ENCODE assay signal across 12 mouse cellular contexts in the genomic region with DNA sequence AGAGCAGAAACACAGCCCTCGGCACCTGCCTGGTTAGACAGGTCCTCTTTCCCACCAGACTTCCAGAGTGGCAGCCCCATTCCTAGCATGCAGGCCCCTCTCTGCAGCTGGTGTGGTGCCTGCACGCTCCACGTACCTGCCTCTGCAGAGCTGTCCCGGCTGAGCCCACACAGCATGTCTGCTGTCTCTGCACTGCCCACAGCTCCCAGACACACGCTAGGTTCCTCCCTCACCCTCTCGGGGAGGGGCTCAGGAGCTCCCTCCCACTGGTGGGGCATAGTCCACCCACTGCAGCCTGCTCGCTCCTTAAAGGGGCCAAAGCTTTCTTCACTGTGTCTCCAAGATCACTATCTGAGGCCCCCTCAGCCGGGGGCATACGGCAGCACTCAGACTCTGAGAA. TPM values are rescaled to one million over a fixed set of nuclear protein-coding genes. Genes with fewer than 3 reads are reported as not detected.
DNase-seq lines count a peak whose midpoint lies in the region; ATAC-seq and TF ChIP-seq lines count a peak whose summit lies in the region.
"Had no signal": no experiment of that assay in that cellular context is flagged by ENCODE, and none has a peak within 500 bp of the region (broad histone marks: within the 10 kb centered on the region; RNA-seq: fewer than 3 reads in every experiment).

No protein-coding gene starts in this region.

- TF ChIP-seq POLR2A in small intestine, adult 2 months (IDR thresholded peaks at IDR 0.05; ENCODE audit: low read depth, low read length): no peak

- no peaks in the 10 kb centered on the region for H3K9me3 ChIP-seq in heart, postnatal 0 days (replicated peaks; ENCODE audit: control insufficient read depth, low read length)
- no peaks in the 10 kb centered on the region for H3K9me3 ChIP-seq in kidney, embryonic 16.5 days (ENCODE audit: low read length)

- 27% methylated on average over 9 of the region's 9 CpGs for WGBS in heart, postnatal 0 days
- 34% methylated on average over 9 of the region's 9 CpGs for WGBS in kidney, embryonic 16.5 days
- WGBS in small intestine, adult 2 months: 24% methylated on average over 9 of the region's 9 CpGs

- peak; percentile 43 to 49 for DNase-seq in left cerebral cortex, adult 2 months (ENCODE audit: extremely low spot score in 1 of 2, low spot score in 2 of 2)
- no peak for DNase-seq in left cerebral cortex, postnatal 4 days
- peak; percentile 38 for DNase-seq in heart, postnatal 0 days (ENCODE audit: low spot score)
- DNase-seq in cerebellum, adult 9-10 months: no peak
- DNase-seq: gastrocnemius, postnatal 36 days; liver; thymus, postnatal 25 days had no signal

- H3K36me3 ChIP-seq in heart, postnatal 0 days (replicated peaks; ENCODE audit: control insufficient read depth, insufficient read depth, low read length): no peaks in the 10 kb centered on the region
- H3K36me3 ChIP-seq in kidney, embryonic 16.5 days (ENCODE audit: insufficient read depth, low read length): no peaks in the 10 kb centered on the region
- H3K36me3 ChIP-seq in small intestine, adult 2 months (ENCODE audit: control insufficient read depth, insufficient read depth, low read length): no peaks in the 10 kb centered on the region

- intact Hi-C loops in left cerebral cortex, adult 2 months (cut with DNase I): no loop called here
- intact Hi-C loops in left cerebral cortex, postnatal 4 days (cut with DNase I): no loop called here

- H3K4me1 ChIP-seq in heart, postnatal 0 days (ENCODE audit: control insufficient read depth, insufficient read depth): peaks cover 38% of the 10 kb centered on the region
- H3K4me1 ChIP-seq in kidney, embryonic 16.5 days (ENCODE audit: insufficient read depth, low read length): peaks cover 10% of the 10 kb centered on the region; the same call in 1 of the 2 replicates
- H3K4me1 ChIP-seq in small intestine, adult 2 months (ENCODE audit: control insufficient read depth, insufficient read depth, insufficient read length, low read length): peaks cover 5% of the 10 kb centered on the region; the same call in 1 of the 2 replicates

- H3K4me3 ChIP-seq in left cerebral cortex, adult 2 months: peak overlapping the region; percentile 17; the same call in 1 of the 2 replicates
- H3K4me3 ChIP-seq in heart, postnatal 0 days (ENCODE audit: low read depth, low read length): peak overlapping the region; percentile 43
- H3K4me3 ChIP-seq in kidney, embryonic 16.5 days (ENCODE audit: low read length): no peak overlapping the region
- peak overlapping the region; percentile 50 for H3K4me3 ChIP-seq in small intestine, adult 2 months (ENCODE audit: low read depth, low read length)

- peak overlapping the region; percentile 61 for H3K4me2 ChIP-seq in heart, postnatal 0 days (ENCODE audit: low read depth, low read length)
- 0 out of 2 replicates have a peak overlapping the region, but pooled peaks have one; percentile 1 for H3K4me2 ChIP-seq in kidney, embryonic 16.5 days (replicated peaks; ENCODE audit: low read depth, low read length)

- H3K27me3 ChIP-seq in heart, postnatal 0 days (ENCODE audit: control insufficient read depth, insufficient read depth, low read length): no peaks in the 10 kb centered on the region
- H3K27me3 ChIP-seq in kidney, embryonic 16.5 days (ENCODE audit: insufficient read depth, low read length): no peaks in the 10 kb centered on the region
- H3K27me3 ChIP-seq in small intestine, adult 2 months (ENCODE audit: control insufficient read depth, insufficient read depth, low read length): no peaks in the 10 kb centered on the region

- peak overlapping the region; percentile 49 for H3K9ac ChIP-seq in heart, postnatal 0 days (replicated peaks; ENCODE audit: low read depth, low read length)
- H3K9ac ChIP-seq in kidney, embryonic 16.5 days (replicated peaks; ENCODE audit: low read length): no peak overlapping the region

- ATAC-seq in heart, postnatal 0 days (ENCODE audit: insufficient read depth, low read depth): peak; percentile 71
- ATAC-seq in kidney, embryonic 16.5 days (ENCODE audit: low FRiP score, low TSS enrichment): peak; percentile 82
- ATAC-seq in erythroid progenitor cell, adult 5-6 weeks (replicated peaks; ENCODE audit: low FRiP score, poor library complexity, severe bottlenecking): no peak
- ATAC-seq: activated CD4-positive, CD25-positive, alpha-beta regulatory T cell, adult 4 months had no signal

- no peak for TF ChIP-seq CTCF in left cerebral cortex, adult 2 months (IDR thresholded peaks at IDR 0.05)
- TF ChIP-seq CTCF in heart, postnatal 0 days (IDR thresholded peaks at IDR 0.05; ENCODE audit: low read depth): no peak
- no peak for TF ChIP-seq CTCF in small intestine, adult 2 months (IDR thresholded peaks at IDR 0.05; ENCODE audit: extremely low read depth, insufficient read length, insufficient replicate concordance, low read depth, low read length)

- no peak overlapping the region for H3K27ac ChIP-seq in left cerebral cortex, adult 2 months
- peak overlapping the region; percentile 64 for H3K27ac ChIP-seq in heart, postnatal 0 days (ENCODE audit: low read depth)
- no peak overlapping the region for H3K27ac ChIP-seq in kidney, embryonic 16.5 days (ENCODE audit: low read length)
- H3K27ac ChIP-seq in small intestine, adult 2 months (ENCODE audit: insufficient read depth, low read depth, low read length): no peak overlapping the region
- H3K27ac ChIP-seq: macrophage had no signal

- TF ChIP-seq EP300 in heart, postnatal 0 days (IDR thresholded peaks at IDR 0.05; ENCODE audit: low read depth): no peak

RNA-seq across cellular contexts. Expression of gene Grip2, which starts 31.0 kb away (rescaled TPM):
- total RNA-seq in left cerebral cortex, adult 2 months (2021): 10 to 100 TPM; 16.2 to 17.3 TPM
- total RNA-seq in left cerebral cortex, postnatal 4 days (2021): 10 to 100 TPM; 45.4 to 47.0 TPM
- total RNA-seq in heart, postnatal 0 days (2014; rRNA removed; ENCODE audit: low replicate concordance): 6.4 and 14.7 TPM in 2 replicates
- 7.4 and 7.6 TPM in 2 replicates for polyA plus RNA-seq in heart, postnatal 0 days (2015; fragmentation: Nextera tagmentation; extraction: Ambion mirVana)
- 0.59 and 0.84 TPM in 2 replicates for polyA plus RNA-seq in kidney, embryonic 16.5 days (2015; fragmentation: Nextera tagmentation; extraction: Ambion mirVana)
- 0.58 and 0.82 TPM in 2 replicates for polyA plus RNA-seq in small intestine, adult 2 months (2012; rRNA removed)
- not detected in 2 replicates for total RNA-seq in erythroid progenitor cell, adult 5-6 weeks (2015; ENCODE audit: low replicate concordance)
- total RNA-seq in erythroid progenitor cell, adult 5-6 weeks (2017; ENCODE audit: low replicate concordance): not detected in 2 replicates
- polyA plus RNA-seq: macrophage had no signal

Comparison
In these comparisons a context has a peak if more than half of its experiments do, and no peak if none do; other contexts are left out.
1. DNase-seq: peak in left cerebral cortex, adult 2 months (2 of 2) and heart, postnatal 0 days (single experiment); none in left cerebral cortex, postnatal 4 days (single experiment) and cerebellum, adult 9-10 months (single experiment).